Mouse (Mus musculus): ENCODE results near the gene Foxo1.

Foxo1 gene

DNA sequence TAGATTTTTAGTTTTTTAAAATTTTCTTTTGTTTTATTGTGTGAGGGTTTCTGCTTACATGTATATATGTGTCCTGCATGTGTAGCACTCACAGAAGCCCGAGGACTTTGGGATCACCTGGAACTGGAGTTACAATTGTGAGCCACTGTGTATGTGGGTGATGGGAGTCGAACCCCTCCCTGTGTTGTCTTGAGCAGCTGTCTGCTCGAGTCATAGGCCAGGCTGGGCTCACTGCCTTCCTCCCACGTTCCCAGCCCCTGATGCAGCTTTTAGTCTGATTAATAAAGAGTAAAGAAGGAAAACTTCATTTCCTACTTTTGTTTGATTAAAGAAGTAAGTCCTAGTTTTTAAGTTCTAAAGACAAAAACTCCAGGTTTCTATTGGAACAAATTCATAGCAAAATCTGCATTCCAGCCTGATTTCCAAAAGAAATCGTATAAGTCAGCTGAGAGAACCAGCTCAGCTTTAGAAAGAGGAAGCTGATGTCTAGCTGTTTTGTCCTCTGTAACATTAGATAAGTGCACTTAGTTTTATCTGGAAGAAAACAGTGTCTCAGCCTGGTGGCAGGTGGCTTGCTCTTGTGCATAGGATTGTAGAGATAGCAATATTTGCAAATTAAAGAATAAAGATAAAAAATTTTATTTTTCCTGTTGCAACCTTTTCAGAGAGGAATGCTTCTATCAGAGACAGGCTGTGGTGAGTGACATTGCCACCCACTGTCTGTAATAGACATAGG, 40.6 kb downstream of the Foxo1 start:
- DNase-seq (ENCODE audit: low spot score in 2 of 2) = no peak

DNA sequence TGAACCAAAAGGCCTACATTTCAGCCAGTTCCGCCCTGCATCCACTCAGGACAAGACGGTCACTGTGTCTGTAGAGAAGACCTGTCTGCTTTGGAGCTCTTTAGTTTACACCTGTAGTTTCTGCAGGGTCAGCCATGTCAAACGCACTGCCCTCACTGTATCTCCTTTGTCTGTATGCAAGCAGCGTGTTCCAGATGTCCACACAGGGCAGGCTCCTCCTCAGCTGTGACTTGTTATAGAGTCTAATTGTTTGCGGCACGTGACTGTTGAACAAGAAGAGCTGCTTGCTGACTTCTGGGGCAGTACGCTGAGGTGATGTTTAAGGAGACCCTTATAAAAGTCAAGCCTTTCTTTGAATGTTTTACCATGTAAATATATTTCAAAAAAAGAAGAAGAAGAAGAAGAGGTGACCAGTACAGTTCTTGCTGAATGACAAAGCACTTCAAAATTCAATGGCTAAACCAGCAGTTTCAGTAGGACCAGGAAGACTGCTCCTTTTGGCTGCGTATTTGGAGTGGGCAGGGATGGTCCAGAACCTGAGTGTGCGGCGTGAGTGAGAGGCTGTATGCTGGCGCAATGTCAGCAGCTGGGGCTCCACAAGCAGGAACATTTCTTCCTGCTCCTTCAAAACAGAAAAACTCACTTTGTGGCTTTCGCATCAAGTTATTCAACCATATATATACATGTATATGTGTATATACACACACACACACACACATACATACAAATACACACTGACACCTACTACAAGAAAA, 52.6 kb downstream of the Foxo1 start:
- DNase-seq (ENCODE audit: low spot score in 2 of 2) = no peak

GRCm38 (mm10) chr3:52322401-52323385, 54.6 kb downstream of the Foxo1 start:
- DNase-seq (ENCODE audit: low spot score in 2 of 2) = no peak

DNA sequence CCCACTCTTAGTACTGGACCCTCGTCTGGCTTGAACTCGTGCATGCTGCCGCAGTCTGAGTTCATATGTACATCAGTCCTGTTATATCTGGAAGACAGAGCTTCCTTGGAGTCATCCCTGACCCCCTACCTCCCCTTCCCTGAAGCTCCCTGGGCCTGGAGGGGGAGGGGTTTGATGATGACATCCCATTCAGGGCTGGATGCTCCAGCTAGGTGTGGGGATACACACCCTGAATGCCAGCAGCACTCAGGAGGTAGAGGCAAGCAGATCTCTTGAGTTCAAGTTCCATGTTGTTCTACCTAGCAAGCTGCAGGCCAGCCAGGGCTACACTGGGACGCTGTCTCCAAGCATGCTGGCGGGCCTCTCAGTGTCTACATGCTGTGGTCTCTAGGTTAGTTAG, 56.9 kb downstream of the Foxo1 start:
- no peak for DNase-seq (ENCODE audit: low spot score in 2 of 2)

DNA sequence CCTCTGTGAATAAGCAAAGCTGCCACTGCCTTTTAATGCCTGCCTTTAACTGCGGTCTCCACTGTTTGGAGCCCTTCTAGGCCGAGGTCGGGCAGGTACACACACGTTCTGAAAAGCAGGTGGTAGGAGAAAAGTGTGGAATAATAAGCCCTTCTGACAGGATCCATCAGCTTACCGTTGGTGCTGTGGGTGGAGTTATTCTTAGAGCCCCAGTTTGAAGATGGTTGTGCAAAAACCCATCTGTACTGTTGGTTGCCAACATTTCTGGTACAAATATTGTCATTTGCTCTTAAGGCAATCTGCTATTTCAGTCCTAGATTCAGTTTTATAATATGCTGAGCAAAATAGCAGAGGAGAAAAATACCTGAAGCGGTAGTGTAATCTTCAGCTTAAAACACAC, 58.6 kb downstream of the Foxo1 start:
- no peak for DNase-seq (ENCODE audit: low spot score in 2 of 2)

DNA sequence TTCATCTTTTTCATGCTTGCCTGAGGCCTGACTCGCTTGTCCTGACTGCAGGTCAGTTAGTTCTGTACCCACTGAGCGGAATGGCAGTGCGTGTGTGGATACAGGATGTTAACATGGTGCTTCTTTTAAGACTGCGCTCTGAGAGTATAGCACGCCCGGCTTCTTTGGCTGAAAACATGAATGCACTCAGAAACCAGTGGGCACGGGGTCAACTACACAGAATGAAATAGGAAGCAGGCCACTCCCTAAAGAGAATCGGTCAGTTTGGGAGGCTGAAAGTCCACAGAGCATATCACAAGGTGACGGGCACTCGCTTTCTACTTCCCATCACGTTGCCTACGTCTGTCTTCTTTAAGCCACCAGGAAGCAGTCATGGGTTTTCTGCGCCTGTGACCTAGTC, 59.0 kb downstream of the Foxo1 start:
- DNase-seq (ENCODE audit: low spot score in 2 of 2) = no peak

GRCm38 (mm10) chr3:52331709-52332108, 63.6 kb downstream of the Foxo1 start:
- no peak for DNase-seq (ENCODE audit: low spot score in 2 of 2)

- no peak for DNase-seq (ENCODE audit: low spot score in 2 of 2)
Measured at GRCm38 (mm10) chr3:52338761-52339160, 70.6 kb downstream of the Foxo1 start.

DNA sequence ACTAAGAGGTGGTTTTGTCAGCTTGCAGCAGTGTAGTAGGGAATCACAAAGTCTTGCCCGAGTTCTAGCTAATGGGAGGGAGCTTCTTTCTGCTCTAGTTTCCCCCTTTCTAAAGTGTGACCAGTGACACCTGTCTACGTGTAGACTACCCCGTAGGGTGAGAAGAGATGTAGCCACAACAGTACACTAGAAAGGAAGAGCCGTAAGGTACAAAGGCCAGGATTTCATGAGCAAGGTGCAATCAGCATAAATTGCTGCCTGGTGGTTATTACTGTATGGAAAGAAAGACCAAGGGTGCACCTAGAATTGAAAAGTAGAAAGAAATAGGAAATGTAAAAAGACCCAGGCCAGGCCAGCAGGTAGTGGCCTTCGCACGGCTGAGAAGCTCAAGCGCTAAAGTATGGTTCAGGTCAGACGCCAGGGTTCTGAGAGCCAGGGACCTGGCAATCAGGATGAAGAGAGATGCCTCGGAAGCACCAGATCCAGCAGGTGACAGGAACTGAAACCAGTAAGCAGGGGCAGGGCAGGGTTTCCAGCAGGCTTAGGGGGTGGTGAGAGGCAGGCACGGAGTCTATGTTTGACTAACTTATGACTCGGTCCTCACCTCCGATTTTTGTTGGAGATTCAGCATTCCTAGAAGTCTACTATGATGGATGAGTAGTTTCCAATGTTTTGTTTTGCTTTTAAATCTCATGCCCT, 72.3 kb downstream of the Foxo1 start:
- DNase-seq (ENCODE audit: low spot score in 2 of 2) = peak in 1 of 2 experiments; percentile 40

GRCm38 (mm10) chr3:52342226-52342625, 74.1 kb downstream of the Foxo1 start:
- no peak for DNase-seq (ENCODE audit: low spot score in 2 of 2)

- no peak for DNase-seq (ENCODE audit: low spot score in 2 of 2)
Measured at GRCm38 (mm10) chr3:52342801-52343200, 74.7 kb downstream of the Foxo1 start.

DNA sequence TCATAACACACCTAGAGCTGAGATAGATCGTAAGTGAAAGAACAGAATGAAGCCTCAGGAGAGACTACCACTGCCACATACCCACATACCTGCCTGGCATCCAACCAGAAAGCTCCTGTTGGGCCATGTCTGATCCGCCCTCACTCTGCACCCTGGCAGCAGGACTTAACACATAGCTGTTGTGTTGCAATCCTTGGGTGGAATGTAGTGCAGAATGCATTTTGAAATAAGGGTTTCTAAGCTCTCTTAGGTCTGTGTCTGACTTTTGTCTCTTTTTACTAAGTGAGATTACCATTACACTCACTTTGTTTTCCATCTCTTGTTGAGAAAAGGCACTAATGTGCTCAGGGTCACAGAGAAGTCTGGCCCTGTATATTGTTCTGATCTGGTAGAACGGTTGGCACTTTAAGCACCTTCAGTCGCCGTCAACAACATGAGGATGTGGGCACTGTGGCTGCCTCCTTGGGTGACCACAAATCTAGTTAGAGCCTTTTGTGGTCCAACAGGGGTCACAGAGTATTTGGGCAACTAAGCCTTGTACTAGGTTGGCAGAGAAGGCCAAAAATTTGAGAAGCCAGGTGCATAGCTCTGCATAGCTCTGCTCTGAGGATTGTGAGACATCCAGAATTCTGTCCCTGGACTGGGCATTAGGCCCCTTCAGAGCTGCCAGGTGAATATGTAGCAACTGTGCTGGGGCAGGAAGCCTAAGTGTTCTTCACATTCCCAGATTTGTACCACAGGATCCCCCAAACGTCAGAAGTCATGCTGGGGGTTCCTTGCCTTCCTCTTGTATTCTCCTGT, 75.3 kb downstream of the Foxo1 start:
- DNase-seq (ENCODE audit: low spot score in 2 of 2) = peak in 1 of 2 experiments; percentile 48

DNA sequence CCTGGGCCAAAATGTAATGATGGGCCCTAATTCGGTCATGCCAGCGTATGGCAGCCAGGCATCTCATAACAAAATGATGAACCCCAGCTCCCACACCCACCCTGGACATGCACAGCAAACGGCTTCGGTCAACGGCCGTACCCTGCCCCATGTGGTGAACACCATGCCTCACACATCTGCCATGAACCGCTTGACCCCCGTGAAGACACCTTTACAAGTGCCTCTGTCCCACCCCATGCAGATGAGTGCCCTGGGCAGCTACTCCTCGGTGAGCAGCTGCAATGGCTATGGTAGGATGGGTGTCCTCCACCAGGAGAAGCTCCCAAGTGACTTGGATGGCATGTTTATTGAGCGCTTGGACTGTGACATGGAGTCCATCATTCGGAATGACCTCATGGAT, 77.7 kb downstream of the Foxo1 start:
- no peak for DNase-seq (ENCODE audit: low spot score in 2 of 2)

- no peak for DNase-seq (ENCODE audit: low spot score in 2 of 2)
Measured at GRCm38 (mm10) chr3:52346986-52347710, 79.0 kb downstream of the Foxo1 start.

DNA sequence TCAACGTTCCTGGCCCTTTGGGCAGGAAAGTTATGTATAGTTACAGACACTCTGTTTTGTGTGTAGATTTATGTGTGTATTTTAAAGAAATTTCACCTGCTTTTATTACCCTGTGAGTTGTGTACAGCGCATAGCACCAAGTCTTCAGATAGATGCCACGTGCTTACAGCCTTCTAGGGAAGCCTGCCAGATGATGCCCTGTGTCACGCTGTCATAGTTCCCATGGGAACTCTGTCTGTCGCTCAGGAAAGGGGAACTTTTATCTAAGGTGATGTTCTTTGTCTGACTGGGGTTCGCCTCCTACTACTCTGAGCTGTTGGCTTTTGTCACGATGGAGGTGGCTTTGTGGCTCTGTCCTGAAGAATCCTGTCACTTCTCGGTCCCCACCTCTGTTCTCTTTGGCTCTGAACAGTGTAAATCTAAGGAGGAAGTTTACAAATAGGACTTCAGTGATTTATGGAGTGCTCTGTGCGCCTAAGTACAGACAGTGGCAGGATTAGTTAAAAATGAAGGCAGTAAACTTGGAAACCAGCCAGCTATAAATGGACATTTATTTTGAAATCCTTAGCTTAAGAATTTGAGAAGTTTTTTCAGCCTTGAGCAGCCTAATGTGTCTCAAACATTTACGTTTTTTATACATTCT, 80.0 kb downstream of the Foxo1 start:
- no peak for DNase-seq (ENCODE audit: low spot score in 2 of 2)

GRCm38 (mm10) chr3:52350636-52351035, 82.5 kb downstream of the Foxo1 start:
- no peak for DNase-seq (ENCODE audit: low spot score in 2 of 2)

- no peak for DNase-seq (ENCODE audit: low spot score in 2 of 2)
Measured at GRCm38 (mm10) chr3:52351901-52352300, 83.8 kb downstream of the Foxo1 start.

DNA sequence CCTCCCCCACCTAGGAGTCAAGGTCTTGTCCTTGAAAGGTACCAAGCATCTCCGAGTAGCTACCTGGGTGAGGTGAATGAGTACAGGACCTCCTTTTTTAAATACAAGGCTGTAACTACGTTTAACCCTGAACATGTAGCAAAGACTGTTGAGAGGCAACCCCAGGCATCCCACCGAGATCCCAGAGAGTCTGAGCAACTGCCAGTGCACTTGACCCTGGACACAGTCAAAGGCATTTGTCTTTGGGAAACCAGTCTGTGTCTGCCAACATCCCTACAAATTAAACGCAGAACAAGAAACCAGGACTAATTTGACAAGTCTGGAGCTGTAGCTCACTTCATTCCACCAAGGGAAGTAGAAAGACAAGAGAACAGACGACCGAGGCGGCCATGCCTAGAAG, 86.1 kb downstream of the Foxo1 start:
- DNase-seq (ENCODE audit: low spot score in 2 of 2) = no peak

DNA sequence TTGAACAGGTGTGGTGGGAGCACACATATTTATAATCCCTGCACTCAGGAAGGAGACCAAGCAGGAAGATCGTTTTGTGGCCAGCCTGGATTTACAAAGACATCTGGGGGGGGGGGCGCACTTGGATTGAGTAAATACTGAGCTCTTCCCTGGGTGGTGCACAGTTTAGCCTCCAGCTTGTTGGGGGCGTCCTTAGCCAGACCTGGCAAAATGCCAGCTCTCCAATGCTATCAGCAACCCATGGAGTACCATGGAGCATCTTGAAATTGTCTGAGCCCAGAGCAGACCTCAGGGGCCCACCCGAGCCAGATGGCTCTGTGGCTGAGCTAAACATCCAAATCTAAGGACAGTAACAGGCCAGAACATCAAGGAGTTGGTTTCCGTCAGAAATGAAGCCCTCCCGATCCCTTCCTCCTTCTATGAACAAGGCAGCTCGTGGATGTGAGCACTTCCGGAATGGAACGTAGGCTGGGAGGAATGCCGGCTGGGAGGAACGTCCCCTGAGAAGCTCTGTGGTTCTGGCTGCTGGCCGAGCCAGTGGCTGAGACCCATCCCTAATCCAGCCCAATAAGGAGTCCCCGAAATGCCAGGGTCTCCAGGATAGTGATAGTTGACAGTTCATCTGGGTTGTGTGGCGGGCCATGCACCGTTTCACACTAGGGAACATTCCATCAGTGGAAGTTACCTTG, 89.3 kb downstream of the Foxo1 start:
- DNase-seq (ENCODE audit: low spot score in 2 of 2) = no peak

All from spleen, postnatal 10 days (tissue).